Mouse (Mus musculus) gastrocnemius, adult 2 months (tissue): Measurements from ENCODE around the gene Slc45a1. TPM values are rescaled to one million over a fixed set of nuclear protein-coding genes. Genes with fewer than 3 reads are reported as not detected.

Experiments used
- DNase-seq: peaks from one replicate; pipeline ENCODE4 v3.0.0; 2022
- H3K27ac ChIP-seq: fragments of 200-600 bp; 2 replicates; pipeline ENCODE4 v1.8.1; 2022; ENCODE audit warnings: mild to moderate bottlenecking
- H3K4me3 ChIP-seq: fragments of 200-600 bp; 2 replicates; pipeline ENCODE4 v1.8.1; 2022; ENCODE audit warnings: mild to moderate bottlenecking, moderate library complexity
- CTCF ChIP-seq: fragments of 200-600 bp; IDR thresholded peaks from 2 replicates; pipeline ENCODE4 v1.8.1; 2022; ENCODE audit warnings: antibody characterized with exemption, mild to moderate bottlenecking, moderate library complexity
- intact Hi-C: fragments of 180-260 bp; cut with DNase I; formaldehyde crosslinking; loops from one replicate; pipeline ENCODE4 v1.15.1; 2025
- total RNA-seq, 2 experiments: library from RNA; stranded (reverse); gene quantifications; 2 replicates each; pipeline ENCODE4 v1.2.3; 2021

The Slc45a1 gene
- total RNA-seq, 2 experiments from 2014 or later: not detected

GRCm38 (mm10) chr4:150649327-150649726, 2.6 kb downstream of the Slc45a1 start:
- TF ChIP-seq CTCF: no peak
- DNase-seq: no peak
- H3K4me3 ChIP-seq: no peak overlapping the region
- H3K27ac ChIP-seq: no peak overlapping the region
- intact Hi-C loops: no loop called here

DNA sequence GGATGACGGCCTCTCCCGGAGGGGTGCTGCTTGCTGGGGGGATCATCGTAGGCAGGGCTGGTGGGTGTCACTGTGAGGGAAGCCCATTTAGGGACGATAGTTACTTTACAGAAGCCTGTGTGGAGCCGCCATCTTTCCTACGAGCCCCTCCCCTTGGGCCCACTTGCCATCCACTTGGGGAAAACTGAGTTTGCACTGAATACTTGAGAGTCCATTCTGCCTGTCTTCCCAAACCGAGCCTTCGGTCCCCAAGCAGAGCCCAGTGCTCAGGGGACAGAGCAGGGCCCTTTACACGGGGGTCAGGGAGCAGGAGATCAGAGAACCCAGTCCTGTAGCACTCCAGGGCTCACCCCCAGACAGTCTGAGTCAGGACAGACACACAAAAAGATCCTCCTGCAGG, 7.7 kb downstream of the Slc45a1 start:
- TF ChIP-seq CTCF: no peak
- no peak overlapping the region for H3K27ac ChIP-seq

GRCm38 (mm10) chr4:150636635-150637034, 15.3 kb downstream of the Slc45a1 start:
- no peak for DNase-seq
- TF ChIP-seq CTCF: no peak
- intact Hi-C loops: no loop called here
- no peak overlapping the region for H3K27ac ChIP-seq
- no peak overlapping the region for H3K4me3 ChIP-seq

More for the DNA sequence above, 7.7 kb downstream of the Slc45a1 start:
- intact Hi-C loops: no loop called here
- H3K4me3 ChIP-seq: no peak overlapping the region
- DNase-seq: no peak

DNA sequence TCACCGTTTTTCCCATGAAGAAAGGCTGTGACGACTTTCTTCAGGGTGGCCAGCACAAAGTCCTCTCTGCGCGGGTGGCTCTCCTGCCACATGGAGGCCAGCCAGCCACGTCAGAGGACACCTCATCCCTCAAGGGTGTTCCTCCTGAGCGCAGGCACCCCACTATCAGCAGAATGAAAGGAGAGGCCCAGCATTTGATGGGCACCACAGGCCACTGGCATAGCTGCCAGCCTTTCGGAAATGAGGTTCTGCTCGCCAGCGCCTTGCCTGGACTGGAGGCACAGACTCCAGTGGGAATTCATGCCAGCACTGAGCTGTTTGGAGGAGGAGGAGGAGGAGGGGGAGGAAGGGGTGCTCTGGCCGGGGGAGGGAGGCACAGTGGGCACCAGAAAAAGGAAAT, 16.4 kb downstream of the Slc45a1 start:
- intact Hi-C loops: no loop called here
- DNase-seq: peak; percentile 26
- Histone ChIP-seq H3K27ac (no peak overlapping the region), H3K4me3 (no peak overlapping the region)
- no peak for TF ChIP-seq CTCF

GRCm38 (mm10) chr4:150629266-150629665, 22.7 kb downstream of the Slc45a1 start:
- DNase-seq: no peak
- no peak for TF ChIP-seq CTCF
- no peak overlapping the region for H3K4me3 ChIP-seq
- H3K27ac ChIP-seq: no peak overlapping the region
- intact Hi-C loops: loop anchor here (5.0 kb wide), 1 partner anchor 282 kb away; no protein-coding TSS in a partner anchor

DNA sequence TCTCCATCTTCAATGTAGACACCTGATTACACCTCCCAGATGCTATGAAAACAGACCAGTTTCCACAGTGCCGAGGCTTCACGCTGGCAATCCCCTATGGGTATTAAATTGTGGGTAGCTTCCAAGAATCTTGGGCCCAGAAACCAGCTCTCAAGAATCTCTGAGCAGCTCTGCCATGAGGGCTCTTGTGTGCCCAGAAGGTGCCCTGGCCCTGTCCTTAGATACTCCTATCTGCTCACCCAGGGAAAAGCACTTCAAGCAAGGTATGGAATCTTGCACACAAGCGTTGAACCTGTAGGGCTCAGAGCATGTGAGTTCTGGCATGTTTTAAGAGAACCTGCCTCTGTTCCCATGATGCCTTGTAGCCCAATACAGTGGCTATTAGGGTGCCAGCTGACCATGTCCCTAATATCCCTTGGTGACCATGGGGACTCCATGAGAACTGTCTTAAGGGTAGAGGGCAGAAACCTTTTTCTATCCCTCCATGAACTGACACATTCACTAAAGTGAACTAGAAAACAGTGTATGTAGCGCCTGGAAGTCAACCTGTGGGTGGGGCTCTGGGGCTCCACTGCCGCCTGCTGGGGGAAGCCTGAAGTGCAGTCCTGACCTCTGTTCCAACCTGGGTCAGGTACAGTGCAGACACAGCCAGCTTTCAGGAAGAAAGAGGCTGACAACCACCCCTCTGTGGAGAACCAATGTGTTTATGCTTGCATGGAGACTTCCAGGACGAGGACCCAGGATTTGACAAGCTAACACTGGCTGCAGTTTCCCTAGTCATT, 25.8 kb downstream of the Slc45a1 start:
- TF ChIP-seq CTCF: peak; percentile 93
- Histone ChIP-seq H3K27ac (no peak overlapping the region), H3K4me3 (no peak overlapping the region)
- peak; percentile 71 for DNase-seq
- intact Hi-C loops: loop anchor here (5.0 kb wide), 1 partner anchor 279 kb away; no protein-coding TSS in a partner anchor

DNA sequence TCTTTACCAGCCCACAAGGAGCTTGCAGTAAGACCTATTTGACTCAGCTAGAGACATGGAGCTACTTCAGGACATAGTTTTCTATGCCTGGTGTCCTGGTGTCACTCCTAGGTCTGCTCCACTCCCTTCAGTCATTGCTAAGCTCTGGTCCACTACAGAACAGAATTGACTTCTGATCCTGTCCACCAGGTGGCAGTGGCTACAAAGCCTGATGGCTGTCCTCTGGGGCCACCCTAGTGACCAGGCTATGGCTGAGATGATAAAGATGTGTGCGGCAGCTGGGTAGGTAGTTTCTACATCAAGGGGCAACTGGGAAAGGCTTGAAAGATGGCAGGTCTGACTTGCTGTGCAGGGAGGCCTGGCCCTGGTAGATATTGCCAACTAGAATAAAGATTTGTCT, 26.5 kb downstream of the Slc45a1 start:
- peak; percentile 80 for DNase-seq
- Histone ChIP-seq H3K27ac (no peak overlapping the region), H3K4me3 (no peak overlapping the region)
- intact Hi-C loops: loop anchor here (5.0 kb wide), 1 partner anchor 278 kb away; no protein-coding TSS in a partner anchor
- peak; percentile 86 for TF ChIP-seq CTCF

DNA sequence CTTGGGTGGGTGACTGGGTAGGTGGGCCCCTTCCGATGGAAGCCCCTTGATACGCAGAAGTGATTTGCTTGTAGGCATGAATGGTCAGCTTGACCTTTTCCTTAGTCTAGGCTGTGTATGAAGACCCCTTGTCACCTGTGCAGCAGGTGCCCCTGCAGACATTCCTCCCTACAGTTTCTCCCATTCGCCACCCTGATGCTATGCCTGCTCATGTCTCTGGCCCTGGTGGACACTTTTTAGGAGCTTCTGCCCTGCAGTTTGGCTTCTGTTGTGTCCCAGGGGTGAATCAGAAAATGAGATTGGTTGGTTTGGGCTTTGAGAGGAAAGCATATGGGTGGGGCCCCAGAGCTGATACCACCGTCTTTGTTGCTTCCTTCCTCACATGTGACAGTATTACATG, 27.0 kb downstream of the Slc45a1 start:
- intact Hi-C loops: loop anchor here (5.0 kb wide), 1 partner anchor 278 kb away; no protein-coding TSS in a partner anchor
- Histone ChIP-seq H3K4me3 (no peak overlapping the region), H3K27ac (no peak overlapping the region)
- TF ChIP-seq CTCF: no peak
- no peak for DNase-seq

GRCm38 (mm10) chr4:150624214-150624823, 27.7 kb downstream of the Slc45a1 start:
- TF ChIP-seq CTCF: no peak
- peak; percentile 22 for DNase-seq
- no peak overlapping the region for H3K27ac ChIP-seq
- H3K4me3 ChIP-seq: no peak overlapping the region
- intact Hi-C loops: no loop called here

DNA sequence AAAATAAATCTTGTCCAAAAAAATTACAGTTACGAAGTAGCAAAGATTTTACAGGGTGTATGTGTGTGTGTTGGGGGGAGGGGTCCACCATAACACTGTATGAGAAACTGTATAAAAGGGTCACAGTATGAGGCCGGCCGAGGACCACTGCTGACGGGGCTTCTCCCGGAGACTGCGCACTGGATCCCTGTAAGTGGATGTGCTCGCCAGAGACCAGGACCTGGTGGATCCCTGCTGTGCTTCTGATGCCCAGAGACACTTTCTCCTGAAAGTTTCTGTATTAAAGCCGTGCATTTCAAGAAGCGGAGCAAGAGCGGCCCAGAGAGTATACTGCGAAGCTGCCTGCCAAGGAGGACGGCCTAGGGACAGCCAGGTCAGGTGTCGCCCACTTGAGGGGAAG, 29.3 kb downstream of the Slc45a1 start:
- Histone ChIP-seq H3K27ac (no peak overlapping the region), H3K4me3 (no peak overlapping the region)
- DNase-seq: peak; percentile 24
- intact Hi-C loops: no loop called here
- TF ChIP-seq CTCF: no peak

DNA sequence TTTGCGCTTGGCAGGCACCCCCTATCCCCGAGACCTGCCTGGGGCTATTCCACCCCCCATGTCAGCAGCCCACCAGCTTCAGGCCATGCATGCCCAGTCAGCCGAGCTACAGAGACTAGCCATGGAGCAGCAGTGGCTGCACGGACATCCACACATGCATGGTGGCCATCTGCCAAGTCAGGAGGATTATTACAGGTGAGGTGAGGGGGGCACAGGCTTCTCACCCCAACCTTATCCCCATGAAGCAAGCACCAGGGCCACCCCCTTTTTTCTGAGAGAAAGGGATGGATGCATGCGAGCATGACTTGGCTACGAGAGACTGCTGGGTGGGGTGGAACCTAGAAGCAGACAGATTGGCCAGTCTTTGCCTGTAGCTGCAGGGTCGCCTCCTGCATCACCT, 33.0 kb downstream of the Slc45a1 start:
- TF ChIP-seq CTCF: no peak
- intact Hi-C loops: loop anchor here (5.0 kb wide), 1 partner anchor 47 kb away; no protein-coding TSS in a partner anchor
- H3K4me3 ChIP-seq: no peak overlapping the region

GRCm38 (mm10) chr4:150616841-150617240, 35.1 kb downstream of the Slc45a1 start:
- TF ChIP-seq CTCF: no peak
- DNase-seq: no peak
- Histone ChIP-seq H3K27ac (no peak overlapping the region; the same call in 1 of the 2 replicates), H3K4me3 (no peak overlapping the region)
- intact Hi-C loops: loop anchor here (5.0 kb wide), 1 partner anchor 45 kb away; no protein-coding TSS in a partner anchor

More for the DNA sequence above, 33.0 kb downstream of the Slc45a1 start:
- DNase-seq: no peak
- no peak overlapping the region for H3K27ac ChIP-seq

GRCm38 (mm10) chr4:150616029-150616420, 35.9 kb downstream of the Slc45a1 start:
- peak overlapping the region; percentile 13; the same call in 1 of the 2 replicates for H3K4me3 ChIP-seq
- DNase-seq: peak; percentile 90
- TF ChIP-seq CTCF: no peak
- peak overlapping the region; percentile 48; the same call in 1 of the 2 replicates for H3K27ac ChIP-seq
- intact Hi-C loops: loop anchor here (5.0 kb wide), 1 partner anchor 44 kb away; no protein-coding TSS in a partner anchor
